Mouse (Mus musculus) hindbrain, postnatal 0 days (tissue): ENCODE results near the gene Lingo1. TPM values are rescaled to one million over a fixed set of nuclear protein-coding genes. Genes with fewer than 3 reads are reported as not detected.
A peak's percentile ranks its signal among the peaks of the same experiment; 100 is the strongest.

ENCODE experiments used
- ATAC-seq: fragments of 200-750 bp; cut with Nextera tagmentation; 2 replicates; pipeline ENCODE4 v1.8.0; 2017; ENCODE audit warnings: mild to moderate bottlenecking, moderate TSS enrichment, moderate library complexity
- DNase-seq: peaks from one replicate; pipeline ENCODE4 v3.0.0-alpha.2; 2015; ENCODE audit warnings: low spot score
- H3K27ac ChIP-seq: fragments of 300-500 bp; sonication (generic); 2 replicates; pipeline ENCODE4 v1.5.1; 2014; ENCODE audit warnings: mild to moderate bottlenecking
- H3K27me3 ChIP-seq: fragments of 300-500 bp; sonication (generic); 2 replicates; pipeline ENCODE4 v1.6.1; 2014; ENCODE audit warnings: low read length, mixed read lengths; ENCODE audit not compliant: insufficient read depth
- H3K36me3 ChIP-seq: fragments of 300-500 bp; sonication (generic); 2 replicates; pipeline ENCODE4 v1.6.1; 2014; ENCODE audit warnings: low read length, mixed read lengths; ENCODE audit not compliant: insufficient read depth
- H3K4me1 ChIP-seq: fragments of 300-500 bp; sonication (generic); 2 replicates; pipeline ENCODE4 v1.6.1; 2014; ENCODE audit warnings: antibody characterized with exemption, low read length, mixed read lengths; ENCODE audit not compliant: insufficient read depth
- H3K4me2 ChIP-seq: fragments of 300-500 bp; sonication (generic); 2 replicates; pipeline ENCODE4 v1.6.1; 2014; ENCODE audit warnings: low read depth, mild to moderate bottlenecking, low read length, moderate library complexity, mixed read lengths
- H3K4me3 ChIP-seq: fragments of 300-500 bp; sonication (generic); 2 replicates; pipeline ENCODE4 v1.5.1; 2014; ENCODE audit warnings: low read length
- H3K9ac ChIP-seq: fragments of 300-500 bp; sonication (generic); replicated peaks from 2 replicates; pipeline ENCODE4 v1.6.1; 2014; ENCODE audit warnings: mild to moderate bottlenecking, low read length, moderate library complexity, mixed read lengths
- H3K9me3 ChIP-seq: fragments of 300-500 bp; sonication (generic); 2 replicates; pipeline ENCODE4 v1.6.1; 2016; ENCODE audit warnings: low read length, mixed read lengths
- CTCF ChIP-seq: IDR thresholded peaks from 2 replicates; pipeline ENCODE4 v1.5.1; 2016; ENCODE audit warnings: antibody characterized with exemption, control low read depth, low read depth
- WGBS: fragments of 180-500 bp; shearing (Covaris S2); extraction: QIAGEN DNeasy Blood & Tissue Kit; methylation state at CpG from one replicate; pipeline ENCODE4 v1.1.7; 2014; 5-methylcytosine and 5-hydroxymethylcytosine counted together
- polyA plus RNA-seq: library from polyadenylated mRNA; unstranded; fragments of >200 nt; fragmentation: Nextera tagmentation; extraction: Ambion mirVana; gene quantifications from 2 replicates; pipeline ENCODE4 v1.2.1, GENCODE M21; 2015
- total RNA-seq: library from RNA; depleted of rRNA; stranded (reverse); fragments of >200 nt; gene quantifications from 2 replicates; pipeline ENCODE4 v1.2.3, GENCODE M21; 2014

Gene Lingo1
- total and polyA plus RNA-seq, 2 experiments from 2014 or later, result 88.6 to 181 TPM

DNA sequence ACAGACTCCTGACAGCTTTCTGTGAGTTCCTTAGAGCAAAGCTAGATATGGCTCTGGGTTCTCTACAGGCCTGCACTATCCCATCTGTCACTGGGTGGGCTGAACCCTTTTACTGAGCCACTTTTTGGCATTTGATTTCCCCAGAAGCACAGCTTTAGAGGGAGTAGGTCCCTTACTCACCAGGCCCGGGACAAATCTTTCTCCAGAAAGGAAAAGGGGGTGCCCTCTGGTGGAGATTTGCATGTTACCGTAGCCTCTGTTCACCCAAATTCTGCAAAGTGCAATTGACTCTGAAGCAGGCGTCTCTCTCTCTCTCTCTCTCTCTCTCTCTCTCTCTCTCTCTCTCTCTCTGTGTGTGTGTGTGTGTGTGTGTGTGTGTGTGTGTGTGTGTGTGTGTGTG is 28.6 kb upstream of the Lingo1 start:
- Histone ChIP-seq H3K36me3 (no peaks in the 10 kb centered on the region), H3K4me3 (no peak overlapping the region), H3K4me2 (no peak overlapping the region; the same call in 1 of the 2 replicates), H3K27me3 (no peaks in the 10 kb centered on the region), H3K4me1 (peaks cover 7% of the 10 kb centered on the region), H3K9me3 (no peaks in the 10 kb centered on the region), H3K9ac (no peak overlapping the region), H3K27ac (no peak overlapping the region)
- WGBS, result 9% methylated on average over 3 of the region's 3 CpGs
- no peak for ATAC-seq
- DNase-seq, result peak; percentile 77
- peak; percentile 68 for TF ChIP-seq CTCF

- ATAC-seq (no peak), DNase-seq (peak; percentile 62)
- Histone ChIP-seq H3K27ac (no peak overlapping the region), H3K4me2 (no peak overlapping the region), H3K9ac (no peak overlapping the region), H3K4me3 (no peak overlapping the region), H3K27me3 (no peaks in the 10 kb centered on the region), H3K4me1 (no peaks in the 10 kb centered on the region), H3K36me3 (no peaks in the 10 kb centered on the region), H3K9me3 (no peaks in the 10 kb centered on the region)
- TF ChIP-seq CTCF, result no peak
- WGBS, result 94% methylated on average over 1 of the region's 1 CpGs
Observed at GRCm38 (mm10) chr9:56810916-56811315, 14.6 kb upstream of the Lingo1 start.

DNA sequence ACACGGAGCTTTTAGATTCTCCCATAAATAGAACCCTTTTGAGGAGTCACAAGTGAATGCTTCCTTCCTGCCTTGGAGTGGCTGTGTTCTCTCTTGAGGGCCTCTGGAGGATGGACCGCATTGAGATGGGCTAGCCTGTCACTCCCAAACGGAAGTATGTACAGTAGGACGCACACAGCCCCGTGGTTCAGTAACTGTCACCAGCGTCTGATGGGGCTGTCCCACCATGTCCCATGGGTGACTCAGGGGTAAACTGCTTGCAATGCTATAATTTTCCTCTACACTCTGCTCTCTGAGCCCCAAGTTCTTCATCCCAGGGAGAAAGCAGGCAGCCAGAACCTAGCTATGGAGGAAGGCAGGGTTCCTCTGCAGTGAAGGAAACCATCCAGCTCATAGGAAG is 11.7 kb upstream of the Lingo1 start:
- TF ChIP-seq CTCF, result no peak
- no peak overlapping the region for H3K4me3 ChIP-seq
- DNase-seq, result no peak
- no peak for ATAC-seq
- no peaks in the 10 kb centered on the region for H3K27me3 ChIP-seq
- no peaks in the 10 kb centered on the region for H3K9me3 ChIP-seq
- H3K4me1 ChIP-seq, result no peaks in the 10 kb centered on the region
- no peaks in the 10 kb centered on the region for H3K36me3 ChIP-seq
- WGBS, result 89% methylated on average over 6 of the region's 6 CpGs
- H3K27ac ChIP-seq, result no peak overlapping the region
- H3K9ac ChIP-seq, result no peak overlapping the region
- no peak overlapping the region for H3K4me2 ChIP-seq

DNA sequence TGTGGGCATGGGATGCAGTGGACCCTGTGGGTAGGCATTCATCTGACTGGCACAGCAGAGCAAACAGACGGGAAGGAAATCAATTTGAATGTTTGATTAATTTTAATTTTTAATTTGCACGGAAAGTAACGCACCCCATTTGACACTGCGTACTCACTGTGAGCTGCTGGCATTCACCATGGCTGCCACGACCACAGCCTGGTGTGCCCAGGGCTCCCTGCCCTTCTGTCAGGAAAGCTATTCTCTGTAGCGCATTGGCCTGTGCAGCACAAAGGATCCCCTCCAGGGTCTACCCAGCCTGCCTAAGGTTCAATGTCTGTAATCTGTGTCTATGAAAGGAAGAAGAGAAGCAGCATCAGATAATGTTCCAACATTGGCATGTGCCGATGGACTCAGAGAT is 6.9 kb upstream of the Lingo1 start:
- Histone ChIP-seq H3K4me1 (no peaks in the 10 kb centered on the region), H3K4me2 (no peak overlapping the region), H3K4me3 (no peak overlapping the region), H3K27me3 (peaks cover 7% of the 10 kb centered on the region; the same call in 1 of the 2 replicates), H3K9ac (no peak overlapping the region), H3K9me3 (no peaks in the 10 kb centered on the region), H3K27ac (no peak overlapping the region), H3K36me3 (no peaks in the 10 kb centered on the region)
- DNase-seq, result no peak
- TF ChIP-seq CTCF, result no peak
- ATAC-seq, result 0 out of 2 replicates have a peak, but pooled peaks have one; percentile 27
- 70% methylated on average over 7 of the region's 7 CpGs for WGBS

GRCm38 (mm10) chr9:56797876-56798275 is 1.6 kb upstream of the Lingo1 start:
- WGBS, result 8% methylated on average over 5 of the region's 5 CpGs

GRCm38 (mm10) chr9:56796656-56797131 is 426 bp upstream of the Lingo1 start:
- no peak for TF ChIP-seq CTCF
- Histone ChIP-seq H3K4me1 (peaks cover 14% of the 10 kb centered on the region; the same call in 1 of the 2 replicates), H3K27me3 (peaks cover 28% of the 10 kb centered on the region), H3K27ac (peak overlapping the region; percentile 88), H3K4me2 (peak overlapping the region; percentile 82), H3K4me3 (peak overlapping the region; percentile 58), H3K36me3 (no peaks in the 10 kb centered on the region), H3K9me3 (no peaks in the 10 kb centered on the region), H3K9ac (peak overlapping the region; percentile 70)
- DNase-seq (peak; percentile 69), ATAC-seq (peak; percentile 63)
- under 1% methylated on average over 41 of the region's 41 CpGs for WGBS

More at GRCm38 (mm10) chr9:56797876-56798275, 1.6 kb upstream of the Lingo1 start:
- peak; percentile 85 for DNase-seq
- peak; percentile 90 for TF ChIP-seq CTCF
- H3K9me3 ChIP-seq, result no peaks in the 10 kb centered on the region
- H3K4me2 ChIP-seq, result no peak overlapping the region
- no peak overlapping the region for H3K27ac ChIP-seq
- H3K9ac ChIP-seq, result no peak overlapping the region
- H3K27me3 ChIP-seq, result peaks cover 28% of the 10 kb centered on the region
- ATAC-seq, result no peak
- H3K36me3 ChIP-seq, result no peaks in the 10 kb centered on the region
- H3K4me1 ChIP-seq, result 0 out of 2 replicates have a peak, but pooled peaks cover 3% of the 10 kb centered on the region
- no peak overlapping the region for H3K4me3 ChIP-seq

GRCm38 (mm10) chr9:56791696-56792261 is 4.5 kb downstream of the Lingo1 start:
- 47% methylated on average over 11 of the region's 11 CpGs for WGBS
- H3K36me3 ChIP-seq, result no peaks in the 10 kb centered on the region
- H3K4me2 ChIP-seq, result no peak overlapping the region
- H3K9ac ChIP-seq, result no peak overlapping the region
- no peaks in the 10 kb centered on the region for H3K9me3 ChIP-seq
- H3K27me3 ChIP-seq, result peaks cover 20% of the 10 kb centered on the region; the same call in 1 of the 2 replicates
- TF ChIP-seq CTCF, result no peak
- peaks cover 18% of the 10 kb centered on the region; the same call in 1 of the 2 replicates for H3K4me1 ChIP-seq
- H3K4me3 ChIP-seq, result no peak overlapping the region
- ATAC-seq (no peak), DNase-seq (peak; percentile 33)
- no peak overlapping the region for H3K27ac ChIP-seq
